Mouse (Mus musculus) liver, embryonic 15.5 days (tissue): ENCODE measurements around the gene BC035044. TPM values are rescaled to one million over a fixed set of nuclear protein-coding genes. Genes with fewer than 3 reads are reported as not detected.
A peak's percentile ranks its signal among the peaks of the same experiment; 100 is the strongest.
"Not testable (repeated sequence)": the region's sequence is repeated elsewhere in the genome, so short reads cannot be mapped to it uniquely, and the experiment has no call there.

Experiments
- ATAC-seq: fragments of 200-750 bp; cut with Nextera tagmentation; 2 replicates; pipeline ENCODE4 v1.8.0; 2017; ENCODE audit warnings: moderate number of reproducible peaks, mild to moderate bottlenecking, moderate library complexity; ENCODE audit not compliant: insufficient read depth
- H3K27ac ChIP-seq: fragments of 300-500 bp; sonication (generic); replicated peaks from 2 replicates; pipeline ENCODE4 v1.5.1; 2015; ENCODE audit warnings: mild to moderate bottlenecking, inconsistent platforms
- H3K27me3 ChIP-seq: fragments of 300-500 bp; sonication (generic); 2 replicates; pipeline ENCODE4 v1.6.1; 2015; ENCODE audit warnings: mild to moderate bottlenecking, inconsistent platforms
- H3K36me3 ChIP-seq: fragments of 300-500 bp; sonication (generic); replicated peaks from 2 replicates; pipeline ENCODE4 v1.6.1; 2015; ENCODE audit warnings: moderate library complexity, mild to moderate bottlenecking, inconsistent platforms
- H3K4me1 ChIP-seq: fragments of 300-500 bp; sonication (generic); replicated peaks from 2 replicates; pipeline ENCODE4 v1.6.1; 2015; ENCODE audit warnings: inconsistent platforms
- H3K4me2 ChIP-seq: fragments of 300-500 bp; sonication (generic); 2 replicates; pipeline ENCODE4 v1.6.1; 2015; ENCODE audit warnings: moderate library complexity, mild to moderate bottlenecking, inconsistent platforms
- H3K4me3 ChIP-seq: fragments of 300-500 bp; sonication (generic); replicated peaks from 2 replicates; pipeline ENCODE4 v1.5.1; 2015; ENCODE audit warnings: mild to moderate bottlenecking, inconsistent platforms
- H3K9ac ChIP-seq: fragments of 300-500 bp; sonication (generic); 2 replicates; pipeline ENCODE4 v1.6.1; 2015; ENCODE audit warnings: moderate library complexity, mild to moderate bottlenecking, inconsistent platforms
- H3K9me3 ChIP-seq: fragments of 300-500 bp; sonication (generic); replicated peaks from 2 replicates; pipeline ENCODE4 v1.6.1; 2016; ENCODE audit warnings: inconsistent platforms
- WGBS: fragments of 180-500 bp; shearing (Covaris S2); methylation state at CpG from one replicate; pipeline ENCODE4 v1.1.7; 2015; ENCODE audit warnings: mixed read lengths; ENCODE audit not compliant: insufficient replicate concordance; 5-methylcytosine and 5-hydroxymethylcytosine counted together
- polyA plus RNA-seq: library from polyadenylated mRNA; unstranded; fragments of >200 nt; fragmentation: Nextera tagmentation; extraction: Ambion mirVana; gene quantifications from 2 replicates; pipeline ENCODE4 v1.2.1, GENCODE M21; 2015

BC035044 gene
- 5.8 and 6.9 TPM in 2 replicates for polyA plus RNA-seq

GRCm38 (mm10) chr6:128890948-128891355, at the start of gene BC035044:
BC035044 (minus strand) TSS chr6:128891126.
- peak within 1 kb of the TSS; percentile 23 for H3K4me3 ChIP-seq

DNA sequence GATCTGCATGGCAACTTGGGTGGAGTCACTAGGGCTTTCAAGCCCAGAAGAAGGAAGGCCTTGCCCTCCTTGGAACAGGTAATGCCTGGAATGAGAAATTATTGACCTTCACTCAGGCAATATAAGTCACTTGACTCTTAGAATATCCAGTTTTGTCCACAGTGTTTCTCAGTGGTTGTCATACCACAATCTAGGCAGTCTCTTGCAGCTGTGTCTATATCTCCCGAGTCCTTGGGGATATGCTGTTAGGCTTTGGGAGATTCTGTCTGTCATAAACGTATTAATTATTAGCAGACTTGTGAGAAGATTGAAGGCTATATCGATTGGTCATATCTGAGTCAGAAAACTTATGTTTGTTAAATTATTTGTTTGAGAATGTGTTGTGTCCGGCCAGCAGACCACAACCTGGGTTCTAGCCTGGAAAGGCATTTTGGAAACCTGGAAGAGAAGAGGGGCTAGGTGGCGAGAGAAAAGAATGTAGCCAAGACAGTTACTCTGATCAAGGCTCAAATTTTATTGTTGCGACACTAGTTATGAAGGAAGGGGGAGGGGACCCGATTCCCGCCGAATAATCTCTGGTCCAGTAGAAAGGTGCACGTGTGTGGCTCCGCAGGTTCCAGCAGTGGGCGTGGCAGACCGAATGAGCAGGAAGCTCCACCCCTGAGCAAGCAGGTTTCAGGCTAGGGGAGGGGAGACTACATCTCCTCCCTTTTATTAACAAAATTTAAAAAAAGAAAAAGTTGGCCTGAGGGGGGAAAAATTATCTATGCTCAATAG, 45.2 kb upstream of the BC035044 start:
- H3K27me3 ChIP-seq, H3K4me2 ChIP-seq, H3K27ac ChIP-seq, H3K4me1 ChIP-seq, H3K36me3 ChIP-seq, H3K4me3 ChIP-seq, H3K9me3 ChIP-seq, H3K9ac ChIP-seq, ATAC-seq: not testable (repeated sequence)
- 62% methylated on average over 5 of the region's 13 CpGs for WGBS

More at GRCm38 (mm10) chr6:128890948-128891355, at the start of gene BC035044:
- Histone ChIP-seq H3K9me3 (no peaks in the 10 kb centered on the region), H3K36me3 (no peaks in the 10 kb centered on the region), H3K27ac (no peak within 1 kb of the TSS; the same call in 1 of the 2 replicates), H3K4me2 (no peak within 1 kb of the TSS), H3K9ac (no peak within 1 kb of the TSS), H3K4me1 (no peaks in the 10 kb centered on the region), H3K27me3 (no peaks in the 10 kb centered on the region)
- WGBS, result 24% methylated on average over 2 of the region's 2 CpGs
- no peak for ATAC-seq

GRCm38 (mm10) chr6:128934081-128934480, 43.2 kb upstream of the BC035044 start, which contains the start of gene Clec2g:
Clec2g (plus strand) TSS chr6:128934381.
- H3K36me3 ChIP-seq, H3K4me3 ChIP-seq, H3K27me3 ChIP-seq, H3K4me1 ChIP-seq, H3K9me3 ChIP-seq, H3K9ac ChIP-seq, H3K27ac ChIP-seq, ATAC-seq, H3K4me2 ChIP-seq: not testable (repeated sequence)
- 69% methylated on average over 4 of the region's 4 CpGs for WGBS

- H3K27ac ChIP-seq, result no peak overlapping the region
- H3K4me3 ChIP-seq, result no peak overlapping the region
- no peaks in the 10 kb centered on the region for H3K36me3 ChIP-seq
- H3K9ac ChIP-seq, result no peak overlapping the region
- no peak overlapping the region for H3K4me2 ChIP-seq
- no peak for ATAC-seq
- no peaks in the 10 kb centered on the region for H3K9me3 ChIP-seq
- WGBS, result 61% methylated on average over 2 of the region's 2 CpGs
- no peaks in the 10 kb centered on the region for H3K4me1 ChIP-seq
- H3K27me3 ChIP-seq, result no peaks in the 10 kb centered on the region
Observed at GRCm38 (mm10) chr6:128933050-128933449, 42.1 kb upstream of the BC035044 start.

DNA sequence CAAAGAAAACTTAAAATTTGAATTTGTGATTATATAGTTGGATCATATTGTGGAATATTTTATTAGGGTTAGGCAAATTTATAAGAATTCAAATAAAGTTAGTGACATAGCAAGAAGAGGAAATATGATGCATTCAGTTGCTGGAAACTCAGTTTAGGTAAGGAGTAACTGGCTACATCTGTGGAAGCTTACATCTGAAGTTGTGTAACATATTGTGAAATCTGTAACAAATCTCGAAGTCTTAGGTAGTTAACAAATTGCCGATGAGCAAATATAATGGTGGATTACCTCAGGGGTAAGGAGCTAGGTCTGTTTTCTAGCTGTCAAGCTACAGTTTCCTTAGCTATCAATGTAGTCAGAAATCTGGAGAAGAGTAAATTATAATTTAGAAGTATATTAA, 26.4 kb upstream of the BC035044 start:
- Histone ChIP-seq H3K9me3 (no peaks in the 10 kb centered on the region), H3K4me3 (no peak overlapping the region), H3K36me3 (no peaks in the 10 kb centered on the region), H3K4me2 (no peak overlapping the region), H3K4me1 (no peaks in the 10 kb centered on the region), H3K27ac (no peak overlapping the region), H3K9ac (no peak overlapping the region), H3K27me3 (no peaks in the 10 kb centered on the region)
- ATAC-seq, result no peak
- WGBS, result 58% methylated on average over 2 of the region's 2 CpGs

- WGBS, result 54% methylated on average over 2 of the region's 2 CpGs
Observed at GRCm38 (mm10) chr6:128913598-128914254, 22.8 kb upstream of the BC035044 start.

DNA sequence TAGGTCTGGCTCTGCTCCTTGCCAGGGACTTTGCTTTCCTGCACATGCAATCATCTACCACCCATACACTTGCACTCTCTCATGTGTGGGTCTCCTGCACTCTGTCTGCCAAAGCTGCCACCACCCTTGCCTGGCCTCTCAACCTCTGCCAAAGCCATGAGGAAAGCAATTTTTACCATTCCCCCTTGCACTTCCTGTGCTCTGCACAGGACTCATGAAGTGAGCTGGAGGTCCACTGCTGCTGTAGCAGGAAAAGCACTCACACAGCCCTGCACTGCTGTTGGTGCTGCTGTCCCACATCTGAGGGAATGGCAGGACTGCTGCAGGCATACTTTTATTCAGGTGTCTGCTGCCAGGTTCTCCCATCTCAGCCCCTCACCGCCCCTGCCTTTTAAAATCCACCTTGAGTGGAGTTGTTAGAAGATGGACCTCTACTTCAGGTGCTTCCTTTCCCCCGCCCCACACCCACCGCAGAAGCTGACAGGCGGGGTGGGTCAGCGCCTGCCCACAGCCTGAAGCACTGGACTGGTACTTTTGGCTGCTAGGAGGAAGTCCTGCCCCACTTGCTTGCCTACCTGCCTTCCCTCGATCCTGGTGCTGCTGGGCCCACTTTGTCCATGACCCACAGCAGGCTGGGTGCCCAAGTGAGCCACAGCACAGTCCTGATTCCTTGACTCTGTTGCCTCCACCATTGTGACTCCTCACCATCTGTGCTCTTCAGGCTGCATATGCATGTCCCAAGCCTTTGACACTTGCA, 10.0 kb upstream of the BC035044 start:
- H3K36me3 ChIP-seq, H3K27ac ChIP-seq, H3K4me3 ChIP-seq, H3K4me1 ChIP-seq, H3K9ac ChIP-seq, ATAC-seq, H3K4me2 ChIP-seq, H3K9me3 ChIP-seq, H3K27me3 ChIP-seq: not testable (repeated sequence)
- WGBS, result 54% methylated on average over 6 of the region's 6 CpGs

More at GRCm38 (mm10) chr6:128913598-128914254, 22.8 kb upstream of the BC035044 start:
- Histone ChIP-seq H3K9ac (no peak overlapping the region), H3K27me3 (no peaks in the 10 kb centered on the region), H3K27ac (no peak overlapping the region), H3K4me1 (no peaks in the 10 kb centered on the region), H3K4me3 (no peak overlapping the region), H3K36me3 (no peaks in the 10 kb centered on the region), H3K4me2 (no peak overlapping the region), H3K9me3 (no peaks in the 10 kb centered on the region)
- no peak for ATAC-seq

- Histone ChIP-seq H3K4me2 (no peak overlapping the region), H3K9ac (no peak overlapping the region), H3K4me3 (no peak overlapping the region), H3K27me3 (no peaks in the 10 kb centered on the region), H3K9me3 (no peaks in the 10 kb centered on the region), H3K36me3 (no peaks in the 10 kb centered on the region), H3K27ac (no peak overlapping the region), H3K4me1 (no peaks in the 10 kb centered on the region)
- ATAC-seq, result no peak
- WGBS, result 35% methylated on average over 2 of the region's 2 CpGs
Observed at GRCm38 (mm10) chr6:128900044-128900443, 9.1 kb upstream of the BC035044 start.

- Histone ChIP-seq H3K4me2 (no peak overlapping the region), H3K4me3 (no peak overlapping the region), H3K36me3 (no peaks in the 10 kb centered on the region), H3K4me1 (no peaks in the 10 kb centered on the region), H3K9ac (no peak overlapping the region), H3K27ac (no peak overlapping the region), H3K27me3 (no peaks in the 10 kb centered on the region), H3K9me3 (no peaks in the 10 kb centered on the region)
- WGBS, result 52% methylated on average over 3 of the region's 3 CpGs
- ATAC-seq, result no peak
Observed at GRCm38 (mm10) chr6:128895404-128896001, 4.6 kb upstream of the BC035044 start.

GRCm38 (mm10) chr6:128888834-128889233, 2.1 kb downstream of the BC035044 start:
- no peak for ATAC-seq
- H3K27ac ChIP-seq, result no peak overlapping the region
- H3K36me3 ChIP-seq, result no peaks in the 10 kb centered on the region
- peak overlapping the region; percentile 23; the same call in 1 of the 2 replicates for H3K4me3 ChIP-seq
- WGBS, result 20% methylated on average over 5 of the region's 5 CpGs
- H3K27me3 ChIP-seq, result no peaks in the 10 kb centered on the region
- no peak overlapping the region for H3K9ac ChIP-seq
- H3K4me1 ChIP-seq, result no peaks in the 10 kb centered on the region
- H3K9me3 ChIP-seq, result no peaks in the 10 kb centered on the region
- peak overlapping the region; percentile 13; the same call in 1 of the 2 replicates for H3K4me2 ChIP-seq
